Mouse (Mus musculus): Measurements from ENCODE around the gene Foxk2.

GRCm38 (mm10) chr11:121278011-121278410 is 18.2 kb downstream of the Foxk2 start:
- TF ChIP-seq CHD2 (IDR thresholded peaks at IDR 0.05; ENCODE audit: low read depth, low read length) (no peak), ZC3H11A (IDR thresholded peaks at IDR 0.05; ENCODE audit: borderline replicate concordance, low read depth, low read length) (no peak), ZNF384 (IDR thresholded peaks at IDR 0.05; ENCODE audit: low read depth, low read length) (no peak)

Data from ES-E14 (cell line).